Mouse (Mus musculus): ENCODE data around the gene Syngr2.

DNA sequence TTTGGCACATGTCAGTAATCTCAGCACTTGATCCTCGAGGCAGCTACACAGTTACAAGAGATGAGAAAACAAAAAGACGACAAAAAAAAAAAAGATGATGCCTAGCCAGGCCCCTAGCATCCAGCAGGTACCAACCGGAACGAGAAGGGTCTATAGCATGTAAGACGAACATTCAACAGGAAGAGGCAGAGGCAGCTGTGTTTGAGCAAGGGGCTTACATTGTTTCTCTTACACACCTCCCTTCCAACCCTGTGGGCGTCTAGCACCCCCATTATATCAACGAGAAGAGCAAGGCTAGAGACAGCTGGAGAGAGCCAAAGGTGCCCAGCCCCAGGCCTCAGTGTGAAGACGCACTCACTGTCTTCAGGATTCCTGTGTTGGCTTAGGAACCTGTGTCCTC, 17.4 kb downstream of the Syngr2 start:
- TF ChIP-seq POLR2AphosphoS5 (IDR thresholded peaks at IDR 0.05; ENCODE audit: insufficient replicate concordance, low read depth, low read length) (no peak), CTCF (IDR thresholded peaks at IDR 0.05; ENCODE audit: low read depth, low read length) (no peak), GATA2 (IDR thresholded peaks at IDR 0.05; ENCODE audit: borderline replicate concordance, low read depth, low read length) (no peak)
